Mouse (Mus musculus) heart, postnatal 36 days (tissue): ENCODE data around the gene Zcchc10. TPM values are rescaled to one million over a fixed set of nuclear protein-coding genes. Genes with fewer than 3 reads are reported as not detected.

Experiments used
- DNase-seq, 2 experiments: peaks; one replicate each; pipeline ENCODE4 v3.0.0; 2021 to 2022
- intact Hi-C: fragments of 180-260 bp; cut with DNase I; formaldehyde crosslinking; loops from one replicate; pipeline ENCODE4 v1.15.1; 2025
- total RNA-seq, 2 experiments: library from RNA; stranded (reverse); gene quantifications; 2 replicates each; pipeline ENCODE4 v1.2.3; 2021

The Zcchc10 gene
- total RNA-seq, 2 experiments from 2014 or later = 5.3 to 6.8 TPM

GRCm38 (mm10) chr11:53358504-53359155 lies 34.2 kb downstream of the Zcchc10 start:
- no peak for DNase-seq
- intact Hi-C loops = no loop called here

- no peak for DNase-seq
- intact Hi-C loops = loop anchor here (5.0 kb wide), 1 partner anchor 85 kb away; no protein-coding TSS in a partner anchor
Measured at GRCm38 (mm10) chr11:53367032-53367431, 42.6 kb downstream of the Zcchc10 start.

- peak; percentile 12 to 13 for DNase-seq
- intact Hi-C loops = no loop called here
Measured at GRCm38 (mm10) chr11:53378918-53379317, 54.4 kb downstream of the Zcchc10 start.

Other genes starting within 250 kb of the Zcchc10 start
- gene Hspa4, start 24.2 kb upstream of the Zcchc10 start, total RNA-seq = 100 to 1,000 TPM; 125 to 126 TPM
- 10 to 100 TPM; 81.8 to 88.8 TPM for gene Aff4, start 26.2 kb downstream of the Zcchc10 start, total RNA-seq
- not detected for gene Leap2, start 98.5 kb downstream of the Zcchc10 start, total RNA-seq
- gene Uqcrq, start 106.2 kb downstream of the Zcchc10 start, total RNA-seq = 1,000 to 10,000 TPM; 2,773 to 2,928 TPM
- under 1 TPM; 0.19 to 0.39 TPM for gene Gdf9, start 106.3 kb downstream of the Zcchc10 start, total RNA-seq
- gene Gm10447, start 132.4 kb downstream of the Zcchc10 start, total RNA-seq = not detected
- under 1 TPM; 0.39 to 0.76 TPM for gene Shroom1, start 132.5 kb downstream of the Zcchc10 start, total RNA-seq
- not detected for gene Gm9837, start 145.8 kb downstream of the Zcchc10 start, total RNA-seq
- not detected for gene Gm9945, start 155.5 kb downstream of the Zcchc10 start, total RNA-seq
- under 1 TPM; 0.14 TPM for gene Sowaha, start 155.6 kb downstream of the Zcchc10 start, total RNA-seq
- 10 to 100 TPM; 28.4 to 35.3 TPM for gene Sept8, start 194.6 kb downstream of the Zcchc10 start, total RNA-seq
- gene Kif3a, start 242.7 kb downstream of the Zcchc10 start, total RNA-seq = 1 to 10 TPM; 8.2 to 10.0 TPM